Mouse (Mus musculus): ENCODE data around the gene Bdh1. TPM values are rescaled to one million over a fixed set of nuclear protein-coding genes. Genes with fewer than 3 reads are reported as not detected.

Gene Bdh1
- polyA plus RNA-seq, 3 experiments from 2014 or later = 19.1 to 22.4 (median 20.8) TPM

DNA sequence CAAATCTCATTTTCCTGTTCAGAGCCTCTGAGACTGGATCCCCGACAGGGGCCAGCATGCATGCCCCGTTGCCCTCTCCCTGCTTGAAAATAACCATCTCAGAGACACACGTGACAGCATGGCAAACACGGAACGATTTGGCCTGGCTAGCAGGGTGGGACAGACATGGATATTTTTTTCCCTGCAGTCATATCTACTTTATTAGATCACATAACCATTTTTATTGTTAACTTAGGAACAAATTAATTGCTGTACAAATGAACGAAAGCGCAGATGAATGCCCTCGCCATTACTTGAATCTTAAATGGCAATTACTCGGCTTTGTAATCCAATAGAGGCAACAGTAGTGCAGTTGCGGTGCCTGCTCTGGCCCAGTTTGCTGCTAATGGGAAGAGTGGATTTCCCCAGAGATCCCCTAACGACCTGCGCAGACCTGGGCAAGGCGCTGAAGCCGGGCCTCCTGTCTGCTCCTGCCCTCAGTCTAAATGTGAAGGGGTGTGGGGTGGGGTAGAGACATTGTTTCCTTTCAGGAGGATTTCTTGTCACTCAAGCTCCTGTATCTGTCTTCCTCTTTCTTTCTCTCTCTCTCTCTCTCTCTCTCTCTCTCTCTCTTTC, 79.8 kb downstream of the Bdh1 start:
- no peak for ATAC-seq

DNA sequence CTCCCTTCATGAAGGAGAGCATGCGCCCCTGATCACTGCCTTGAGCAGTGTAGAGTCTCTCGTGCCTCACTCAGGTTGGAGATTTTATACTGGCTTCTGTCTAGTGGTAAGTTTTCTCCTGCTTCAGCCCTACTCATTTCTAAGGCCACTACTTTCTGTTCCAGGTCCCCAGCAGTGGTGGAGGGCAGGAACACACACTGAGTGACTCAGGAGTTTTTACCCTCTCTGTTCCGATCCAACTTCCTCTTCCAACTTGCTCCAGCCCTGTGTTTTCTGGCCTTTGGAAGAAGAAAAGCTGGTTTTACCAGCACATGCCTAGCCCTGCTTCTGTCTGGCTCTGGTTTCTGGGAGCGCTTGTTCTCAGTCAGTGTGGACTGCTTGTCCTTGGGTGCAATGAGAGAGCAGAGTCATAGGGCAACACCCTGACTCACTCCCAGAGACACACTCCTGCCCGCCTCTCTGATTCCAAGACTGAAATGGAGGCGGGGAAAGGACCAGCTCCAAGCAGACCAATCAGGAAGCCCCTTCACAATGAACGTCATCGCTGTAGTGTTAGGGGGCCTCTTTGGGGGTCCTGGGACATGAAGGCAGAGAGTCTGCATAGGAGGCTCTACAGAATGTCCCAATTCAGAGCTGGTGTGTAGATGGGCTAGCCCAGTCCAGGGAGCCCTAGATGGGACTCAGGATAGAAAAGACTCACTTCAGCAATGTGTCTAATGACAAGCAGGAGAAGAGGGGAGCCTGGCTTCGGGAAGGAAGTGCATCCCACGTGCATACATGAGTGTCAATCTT, 84.8 kb downstream of the Bdh1 start:
- no peak for ATAC-seq

- ATAC-seq = no peak
These were observed 85.3 kb downstream of the Bdh1 start for GRCm38 (mm10) chr16:31507457-31507755.

GRCm38 (mm10) chr16:31507794-31508526, 85.9 kb downstream of the Bdh1 start:
- ATAC-seq = no peak

Other genes with a start within 250 kb of the Bdh1 start
- gene Acap2, start 221.0 kb upstream of the Bdh1 start, polyA plus RNA-seq (2017; shearing (Covaris generic)) = 10 to 100 TPM; 10.7 to 13.1 (median 11.1) TPM
- gene Ppp1r2, start 147.0 kb upstream of the Bdh1 start, polyA plus RNA-seq (2017; shearing (Covaris generic)) = 10 to 100 TPM; 11.7 to 25.1 (median 13.1) TPM
- under 1 TPM in 1 of 3 experiments, not detected in 2; 0.27 TPM for gene Apod, start 107.5 kb upstream of the Bdh1 start, polyA plus RNA-seq (2017; shearing (Covaris generic))
- 10 to 100 TPM; 23.0 to 30.9 (median 27.0) TPM for gene Dlg1, start 241.2 kb downstream of the Bdh1 start, polyA plus RNA-seq (2017; shearing (Covaris generic))